Comparison of ENCODE assay signal across 13 mouse cellular contexts in the genomic region with DNA sequence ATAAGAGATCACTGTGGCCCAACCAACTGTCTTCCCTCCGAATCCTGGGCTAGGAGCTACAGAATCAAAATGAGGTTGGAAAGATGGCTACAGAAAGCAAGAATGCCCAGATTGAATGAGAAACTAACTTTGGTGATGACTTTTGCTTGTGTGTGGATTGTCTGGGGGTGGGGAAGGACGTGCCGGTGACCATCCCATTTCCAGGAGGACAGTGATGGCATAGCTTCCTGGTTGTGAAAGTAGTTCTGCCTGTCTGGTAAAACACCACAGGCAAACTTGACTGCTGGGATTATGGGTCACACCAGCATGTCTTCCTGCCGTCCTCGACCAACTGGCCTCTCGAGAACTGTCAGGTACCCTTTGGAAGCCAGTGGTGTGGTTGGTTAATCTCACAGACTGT. TPM values are rescaled to one million over a fixed set of nuclear protein-coding genes. Genes with fewer than 3 reads are reported as not detected.
DNase-seq lines count a peak whose midpoint lies in the region; ATAC-seq lines count a peak whose summit lies in the region.
"Had no signal": no experiment of that assay in that cellular context is flagged by ENCODE, and none has a peak within 500 bp of the region (broad histone marks: within the 10 kb centered on the region; RNA-seq: fewer than 3 reads in every experiment).

No protein-coding gene starts in this region.

- ATAC-seq in embryonic facial prominence, embryonic 15.5 days (ENCODE audit: insufficient number of reproducible peaks, low FRiP score, low TSS enrichment, low read depth): no peak
- no peak for ATAC-seq in intestine, embryonic 15.5 days
- ATAC-seq: forebrain, postnatal 0 days had no signal

- no peaks in the 10 kb centered on the region for H3K36me3 ChIP-seq in embryonic facial prominence, embryonic 15.5 days
- peaks cover 23% of the 10 kb centered on the region for H3K36me3 ChIP-seq in embryonic facial prominence, embryonic 10.5 days (replicated peaks)
- no peaks in the 10 kb centered on the region for H3K36me3 ChIP-seq in intestine, embryonic 15.5 days
- H3K36me3 ChIP-seq: embryonic facial prominence, embryonic 12.5 days had no signal

- H3K4me2 ChIP-seq in embryonic facial prominence, embryonic 15.5 days (replicated peaks): no peak overlapping the region
- H3K4me2 ChIP-seq in intestine, embryonic 15.5 days (replicated peaks): no peak overlapping the region
- H3K4me2 ChIP-seq: embryonic facial prominence, embryonic 12.5 days; lung, embryonic 14.5 days had no signal

- WGBS in embryonic facial prominence, embryonic 15.5 days: 74% methylated on average over 6 of the region's 6 CpGs
- 75% methylated on average over 6 of the region's 6 CpGs for WGBS in embryonic facial prominence, embryonic 10.5 days
- WGBS in intestine, embryonic 15.5 days: 68% methylated on average over 6 of the region's 6 CpGs

- no peak overlapping the region for H3K4me3 ChIP-seq in embryonic facial prominence, embryonic 15.5 days (replicated peaks)
- no peak overlapping the region for H3K4me3 ChIP-seq in embryonic facial prominence, embryonic 10.5 days
- no peak overlapping the region for H3K4me3 ChIP-seq in intestine, embryonic 15.5 days (replicated peaks)
- H3K4me3 ChIP-seq: embryonic facial prominence, embryonic 12.5 days had no signal

- peaks cover 42% of the 10 kb centered on the region for H3K4me1 ChIP-seq in embryonic facial prominence, embryonic 15.5 days
- H3K4me1 ChIP-seq in embryonic facial prominence, embryonic 10.5 days: peaks cover 50% of the 10 kb centered on the region
- H3K4me1 ChIP-seq in intestine, embryonic 15.5 days (replicated peaks): peaks cover 36% of the 10 kb centered on the region

- H3K27me3 ChIP-seq in embryonic facial prominence, embryonic 15.5 days: no peaks in the 10 kb centered on the region
- H3K27me3 ChIP-seq in embryonic facial prominence, embryonic 10.5 days (replicated peaks; ENCODE audit: low read depth, poor library complexity, severe bottlenecking): no peaks in the 10 kb centered on the region
- H3K27me3 ChIP-seq in intestine, embryonic 15.5 days (replicated peaks): no peaks in the 10 kb centered on the region
- H3K27me3 ChIP-seq: embryonic facial prominence, embryonic 12.5 days had no signal

- DNase-seq in embryonic facial prominence, embryonic 10.5 days (ENCODE audit: low spot score): no peak
- DNase-seq in kidney, postnatal 10 days: peak; percentile 17
- DNase-seq in kidney, postnatal 25 days: no peak
- DNase-seq in lung, postnatal 36 days: peak; percentile 48
- DNase-seq in adrenal gland, postnatal 4 days (ENCODE audit: low spot score in 2 of 2): no peak
- DNase-seq in spleen, postnatal 36 days (ENCODE audit: low spot score in 2 of 2): no peak
- DNase-seq: cerebellum, postnatal 10 days; forebrain, postnatal 0 days; thymus, postnatal 4 days had no signal

- no peaks in the 10 kb centered on the region for H3K9me3 ChIP-seq in embryonic facial prominence, embryonic 15.5 days (replicated peaks)
- no peaks in the 10 kb centered on the region for H3K9me3 ChIP-seq in embryonic facial prominence, embryonic 10.5 days
- no peaks in the 10 kb centered on the region for H3K9me3 ChIP-seq in intestine, embryonic 15.5 days
- H3K9me3 ChIP-seq: embryonic facial prominence, embryonic 12.5 days had no signal

- no peak overlapping the region for H3K9ac ChIP-seq in embryonic facial prominence, embryonic 15.5 days
- no peak overlapping the region for H3K9ac ChIP-seq in intestine, embryonic 15.5 days
- H3K9ac ChIP-seq: forebrain, postnatal 0 days had no signal

- H3K27ac ChIP-seq in embryonic facial prominence, embryonic 15.5 days (replicated peaks): peak overlapping the region; percentile 45
- H3K27ac ChIP-seq in embryonic facial prominence, embryonic 10.5 days (replicated peaks): no peak overlapping the region
- peak overlapping the region; percentile 48; the same call in 1 of the 2 replicates for H3K27ac ChIP-seq in intestine, embryonic 15.5 days

RNA-seq across cellular contexts. Expression of a gene that starts 10.5 kb away (rescaled TPM):
- 22.0 and 22.9 TPM in 2 replicates for polyA plus RNA-seq in embryonic facial prominence, embryonic 15.5 days (2015; fragmentation: Nextera tagmentation; extraction: Ambion mirVana)
- 21.5 and 25.2 TPM in 2 replicates for polyA plus RNA-seq in embryonic facial prominence, embryonic 10.5 days (2016; fragmentation: Nextera tagmentation; extraction: Ambion mirVana)
- 13.5 and 13.6 TPM in 2 replicates for polyA plus RNA-seq in intestine, embryonic 15.5 days (2015; fragmentation: Nextera tagmentation; extraction: Ambion mirVana)
- 10 to 100 TPM; 25.2 to 25.5 TPM for total RNA-seq in adrenal gland, postnatal 4 days (2021)

Comparison
In these comparisons a context has a peak if more than half of its experiments do, and no peak if none do; other contexts are left out.
1. DNase-seq: peak in kidney, postnatal 10 days (single experiment) and lung, postnatal 36 days (single experiment); none in embryonic facial prominence, embryonic 10.5 days (single experiment), kidney, postnatal 25 days (0 of 2), adrenal gland, postnatal 4 days (0 of 2) and spleen, postnatal 36 days (0 of 2).